Mouse (Mus musculus): ENCODE data around the gene Fbxo6.
A peak's percentile ranks its signal among the peaks of the same experiment; 100 is the strongest.
"Not testable (repeated sequence)": the region's sequence is repeated elsewhere in the genome, so short reads cannot be mapped to it uniquely, and the experiment has no call there.

Gene Fbxo6

GRCm38 (mm10) chr4:148151267-148152168 lies at the start of gene Fbxo6:
Fbxo6 (minus strand) TSS chr4:148152140.
- DNase-seq (ENCODE audit: low spot score): peak; percentile 81

GRCm38 (mm10) chr4:148198721-148199120 lies 46.8 kb upstream of the Fbxo6 start:
- no peak for DNase-seq (ENCODE audit: low spot score)

- DNase-seq (ENCODE audit: low spot score): no peak
Measured at GRCm38 (mm10) chr4:148194400-148194799, 42.5 kb upstream of the Fbxo6 start.

- no peak for DNase-seq (ENCODE audit: low spot score)
Measured at GRCm38 (mm10) chr4:148192707-148193245, 40.8 kb upstream of the Fbxo6 start.

GRCm38 (mm10) chr4:148188767-148189166 lies 36.8 kb upstream of the Fbxo6 start:
- DNase-seq (ENCODE audit: low spot score): not testable (repeated sequence)

GRCm38 (mm10) chr4:148185819-148186218 lies 33.9 kb upstream of the Fbxo6 start:
- DNase-seq (ENCODE audit: low spot score): no peak

- no peak for DNase-seq (ENCODE audit: low spot score)
Measured at GRCm38 (mm10) chr4:148184564-148184963, 32.6 kb upstream of the Fbxo6 start.

GRCm38 (mm10) chr4:148182363-148182762 lies 30.4 kb upstream of the Fbxo6 start:
- DNase-seq (ENCODE audit: low spot score): no peak

GRCm38 (mm10) chr4:148181483-148181882 lies 29.5 kb upstream of the Fbxo6 start:
- no peak for DNase-seq (ENCODE audit: low spot score)

- no peak for DNase-seq (ENCODE audit: low spot score)
Measured at GRCm38 (mm10) chr4:148177716-148178115, 25.8 kb upstream of the Fbxo6 start.

- DNase-seq (ENCODE audit: low spot score): not testable (repeated sequence)
Measured at GRCm38 (mm10) chr4:148176603-148177002, 24.7 kb upstream of the Fbxo6 start.

- DNase-seq (ENCODE audit: low spot score): no peak
Measured at GRCm38 (mm10) chr4:148174495-148174862, 22.5 kb upstream of the Fbxo6 start.

- DNase-seq (ENCODE audit: low spot score): no peak
Measured at GRCm38 (mm10) chr4:148173811-148174494, 22.0 kb upstream of the Fbxo6 start.

GRCm38 (mm10) chr4:148171261-148171660 lies 19.3 kb upstream of the Fbxo6 start:
- DNase-seq (ENCODE audit: low spot score): no peak

- DNase-seq (ENCODE audit: low spot score): peak; percentile 48
Measured at GRCm38 (mm10) chr4:148170842-148171241, 18.9 kb upstream of the Fbxo6 start.

GRCm38 (mm10) chr4:148169586-148169985 lies 17.6 kb upstream of the Fbxo6 start:
- no peak for DNase-seq (ENCODE audit: low spot score)

GRCm38 (mm10) chr4:148168287-148168686 lies 16.3 kb upstream of the Fbxo6 start:
- peak; percentile 61 for DNase-seq (ENCODE audit: low spot score)

GRCm38 (mm10) chr4:148166986-148167385 lies 15.0 kb upstream of the Fbxo6 start:
- DNase-seq (ENCODE audit: low spot score): peak; percentile 77

- no peak for DNase-seq (ENCODE audit: low spot score)
Measured at GRCm38 (mm10) chr4:148166431-148166830, 14.5 kb upstream of the Fbxo6 start.

GRCm38 (mm10) chr4:148165551-148165950 lies 13.6 kb upstream of the Fbxo6 start:
- no peak for DNase-seq (ENCODE audit: low spot score)

GRCm38 (mm10) chr4:148164461-148164860 lies 12.5 kb upstream of the Fbxo6 start:
- no peak for DNase-seq (ENCODE audit: low spot score)

GRCm38 (mm10) chr4:148164002-148164439 lies 12.1 kb upstream of the Fbxo6 start:
- peak; percentile 63 for DNase-seq (ENCODE audit: low spot score)
